Mouse (Mus musculus) brain, embryonic 14.5 days (tissue): ENCODE data around the gene Spata2l.

Experiments used
- CTCF ChIP-seq: fragments of 200-500 bp; IDR thresholded peaks from 2 replicates; pipeline ENCODE4 v1.5.1; 2012; ENCODE audit warnings: inconsistent platforms, mild to moderate bottlenecking, moderate library complexity, borderline replicate concordance; ENCODE audit not compliant: insufficient read depth, insufficient read length; ENCODE audit errors: extremely low read depth
- POLR2A ChIP-seq: fragments of 200-500 bp; IDR thresholded peaks from 2 replicates; pipeline ENCODE4 v1.6.1; 2012; ENCODE audit warnings: mild to moderate bottlenecking, inconsistent platforms, borderline replicate concordance; ENCODE audit not compliant: poor library complexity, insufficient read depth, insufficient read length, severe bottlenecking; ENCODE audit errors: extremely low read depth

- TF ChIP-seq POLR2A: no peak
- no peak for TF ChIP-seq CTCF
Observed at GRCm38 (mm10) chr8:123257114-123257513, 21.1 kb upstream of the Spata2l start.
